9 mouse cellular contexts compared by ENCODE assay signal in the genomic region with DNA sequence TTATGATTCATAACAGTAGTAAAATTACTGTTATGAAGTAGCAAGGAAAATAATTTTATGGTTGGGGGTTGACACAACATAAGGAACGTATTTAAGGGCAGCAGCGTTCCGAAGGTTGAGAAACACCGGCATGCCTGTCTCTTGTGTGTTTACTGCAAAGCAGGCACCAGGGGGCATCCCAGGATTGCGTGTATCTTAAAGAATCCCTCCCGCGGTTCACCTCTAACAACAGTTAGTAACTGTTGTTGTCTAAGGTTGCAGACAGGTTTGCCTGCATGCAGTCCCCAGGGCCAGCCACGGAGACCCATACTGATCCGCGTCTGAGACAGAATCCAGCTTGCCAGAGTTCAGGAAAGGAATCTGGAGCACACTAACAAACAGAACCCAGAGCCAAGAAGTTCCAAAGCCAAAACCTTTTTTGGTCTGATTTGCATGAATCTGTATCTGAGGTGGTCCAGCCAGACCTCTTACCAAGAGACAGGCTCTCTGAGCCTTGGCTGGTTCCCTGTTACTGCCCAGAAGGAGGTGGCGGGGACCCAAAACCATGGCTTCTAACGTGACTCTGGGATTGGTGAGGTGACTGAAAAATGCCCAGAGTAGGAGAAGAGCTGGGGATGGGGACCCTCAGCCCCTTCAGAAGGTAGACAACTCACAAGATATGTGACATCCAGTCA. TPM values are rescaled to one million over a fixed set of nuclear protein-coding genes. Genes with fewer than 3 reads are reported as not detected.
DNase-seq lines count a peak whose midpoint lies in the region; ATAC-seq lines count a peak whose summit lies in the region.
"Had no signal": no experiment of that assay in that cellular context is flagged by ENCODE, and none has a peak within 500 bp of the region (broad histone marks: within the 10 kb centered on the region; RNA-seq: fewer than 3 reads in every experiment).

No protein-coding gene starts in this region.

- peak overlapping the region; percentile 40; the same call in 1 of the 2 replicates for H3K27ac ChIP-seq in embryonic facial prominence, embryonic 10.5 days (replicated peaks)
- no peak overlapping the region for H3K27ac ChIP-seq in hindbrain, embryonic 12.5 days
- peak overlapping the region; percentile 59; the same call in 1 of the 2 replicates for H3K27ac ChIP-seq in limb, embryonic 10.5 days

- 0 out of 2 replicates have a peak overlapping the region, but pooled peaks have one; percentile 13 for H3K4me2 ChIP-seq in hindbrain, embryonic 12.5 days (replicated peaks)

- intact Hi-C loops in heart, postnatal 25 days (cut with DNase I), result loop anchor here (1.0 to 5.0 kb wide), 4 partner anchors 49 to 234 kb away; partner anchors contain the start of gene Rapgef3

- DNase-seq in heart, adult 9 months (ENCODE audit: low spot score in 2 of 2), result peak; percentile 34 to 62
- no peak for DNase-seq in heart, postnatal 25 days (ENCODE audit: low spot score)
- peak; percentile 73 for DNase-seq in embryonic facial prominence, embryonic 10.5 days (ENCODE audit: low spot score)
- peak; percentile 77 for DNase-seq in limb, embryonic 10.5 days (ENCODE audit: low spot score)
- DNase-seq in naive thymus-derived CD4-positive, alpha-beta T cell, adult 2 months (ENCODE audit: low read depth), result peak; percentile 88
- DNase-seq in thymus, postnatal 0 days (ENCODE audit: low spot score), result peak; percentile 89

- no peak overlapping the region for H3K9ac ChIP-seq in hindbrain, embryonic 12.5 days

- no peak overlapping the region for H3K4me3 ChIP-seq in embryonic facial prominence, embryonic 10.5 days
- H3K4me3 ChIP-seq in hindbrain, embryonic 12.5 days, result no peak overlapping the region
- H3K4me3 ChIP-seq in limb, embryonic 10.5 days, result no peak overlapping the region
- H3K4me3 ChIP-seq: erythroblast, embryonic 14.5 days had no signal

- H3K27me3 ChIP-seq in embryonic facial prominence, embryonic 10.5 days (replicated peaks; ENCODE audit: low read depth, poor library complexity, severe bottlenecking), result no peaks in the 10 kb centered on the region
- H3K27me3 ChIP-seq in hindbrain, embryonic 12.5 days, result no peaks in the 10 kb centered on the region; the same call in 1 of the 2 replicates
- H3K27me3 ChIP-seq in limb, embryonic 10.5 days (ENCODE audit: low read depth, poor library complexity, severe bottlenecking), result no peaks in the 10 kb centered on the region

- H3K4me1 ChIP-seq in embryonic facial prominence, embryonic 10.5 days, result peaks cover 19% of the 10 kb centered on the region
- H3K4me1 ChIP-seq in hindbrain, embryonic 12.5 days, result 0 out of 2 replicates have a peak, but pooled peaks cover 3% of the 10 kb centered on the region
- H3K4me1 ChIP-seq in limb, embryonic 10.5 days, result peaks cover 28% of the 10 kb centered on the region

- 28% methylated on average over 12 of the region's 12 CpGs for WGBS in embryonic facial prominence, embryonic 10.5 days
- 34% methylated on average over 12 of the region's 12 CpGs for WGBS in hindbrain, embryonic 12.5 days
- WGBS in limb, embryonic 10.5 days, result 34% methylated on average over 12 of the region's 12 CpGs

- H3K36me3 ChIP-seq in embryonic facial prominence, embryonic 10.5 days (replicated peaks), result no peaks in the 10 kb centered on the region
- H3K36me3 ChIP-seq in hindbrain, embryonic 12.5 days, result no peaks in the 10 kb centered on the region
- H3K36me3 ChIP-seq in limb, embryonic 10.5 days, result no peaks in the 10 kb centered on the region

- H3K9me3 ChIP-seq in embryonic facial prominence, embryonic 10.5 days, result no peaks in the 10 kb centered on the region
- no peaks in the 10 kb centered on the region for H3K9me3 ChIP-seq in hindbrain, embryonic 12.5 days (replicated peaks)
- H3K9me3 ChIP-seq in limb, embryonic 10.5 days (replicated peaks), result no peaks in the 10 kb centered on the region

- ATAC-seq in activated CD4-positive, CD25-positive, alpha-beta regulatory T cell, adult 4 months, result peak; percentile 75
- ATAC-seq in hindbrain, embryonic 12.5 days (ENCODE audit: low FRiP score), result no peak

RNA-seq across cellular contexts. Expression of gene Rpap3, which starts 12.4 kb away (rescaled TPM):
- 10 to 100 TPM; 12.8 to 14.3 TPM for total RNA-seq in heart, postnatal 25 days (2021)
- 10 to 100 TPM; 23.4 to 30.7 TPM for polyA plus RNA-seq in activated CD4-positive, CD25-positive, alpha-beta regulatory T cell, adult 4 months (2017; shearing (Covaris generic))
- polyA plus RNA-seq in embryonic facial prominence, embryonic 10.5 days (2016; fragmentation: Nextera tagmentation; extraction: Ambion mirVana), result 38.8 and 40.2 TPM in 2 replicates
- 36.8 and 40.9 TPM in 2 replicates for polyA plus RNA-seq in hindbrain, embryonic 12.5 days (2016; fragmentation: Nextera tagmentation; extraction: Ambion mirVana)
- 36.2 and 36.3 TPM in 2 replicates for polyA plus RNA-seq in limb, embryonic 10.5 days (2016; fragmentation: Nextera tagmentation; extraction: Ambion mirVana)
- 31.1 and 31.7 TPM in 2 replicates for polyA plus RNA-seq in thymus, postnatal 0 days (2015; fragmentation: Nextera tagmentation; extraction: Ambion mirVana)

RNA-seq across cellular contexts. Expression of gene Endou, which starts 13.1 kb away (rescaled TPM):
- total RNA-seq in heart, postnatal 25 days (2021), result 1 to 10 TPM; 1.4 to 1.8 TPM
- under 1 TPM in 1 of 2 experiments, not detected in 1; 0.33 TPM for polyA plus RNA-seq in activated CD4-positive, CD25-positive, alpha-beta regulatory T cell, adult 4 months (2017; shearing (Covaris generic))
- 0.06 TPM in 1 of 2 replicates, not detected in the other for polyA plus RNA-seq in embryonic facial prominence, embryonic 10.5 days (2016; fragmentation: Nextera tagmentation; extraction: Ambion mirVana)
- 0.25 TPM in 2 replicates for polyA plus RNA-seq in hindbrain, embryonic 12.5 days (2016; fragmentation: Nextera tagmentation; extraction: Ambion mirVana)
- 0.16 and 0.26 TPM in 2 replicates for polyA plus RNA-seq in limb, embryonic 10.5 days (2016; fragmentation: Nextera tagmentation; extraction: Ambion mirVana)
- polyA plus RNA-seq in thymus, postnatal 0 days (2015; fragmentation: Nextera tagmentation; extraction: Ambion mirVana), result 159 and 186 TPM in 2 replicates
- polyA plus RNA-seq: erythroblast, embryonic 14.5 days had no signal

RNA-seq across cellular contexts. Expression of gene Rapgef3, which starts 49.8 kb away (rescaled TPM):
- 10 to 100 TPM; 20.7 to 26.5 TPM for total RNA-seq in heart, postnatal 25 days (2021)
- not detected for polyA plus RNA-seq in activated CD4-positive, CD25-positive, alpha-beta regulatory T cell, adult 4 months (2017; shearing (Covaris generic))
- 5.5 and 5.9 TPM in 2 replicates for polyA plus RNA-seq in embryonic facial prominence, embryonic 10.5 days (2016; fragmentation: Nextera tagmentation; extraction: Ambion mirVana)
- polyA plus RNA-seq in hindbrain, embryonic 12.5 days (2016; fragmentation: Nextera tagmentation; extraction: Ambion mirVana), result 9.1 and 10.7 TPM in 2 replicates
- polyA plus RNA-seq in limb, embryonic 10.5 days (2016; fragmentation: Nextera tagmentation; extraction: Ambion mirVana), result 6.4 and 6.7 TPM in 2 replicates
- polyA plus RNA-seq in thymus, postnatal 0 days (2015; fragmentation: Nextera tagmentation; extraction: Ambion mirVana), result 61.7 and 72.6 TPM in 2 replicates
- polyA plus RNA-seq: erythroblast, embryonic 14.5 days had no signal

Comparison
In these comparisons a context has a peak if more than half of its experiments do, and no peak if none do; other contexts are left out.
1. RNA of gene Endou, which starts 13.1 kb away (polyA plus RNA-seq): 159 to 186 TPM in thymus, postnatal 0 days; 0.33 TPM in activated CD4-positive, CD25-positive, alpha-beta regulatory T cell, adult 4 months, 0.16 to 0.26 TPM in limb, embryonic 10.5 days, 0.25 TPM in hindbrain, embryonic 12.5 days and 0.06 TPM in embryonic facial prominence, embryonic 10.5 days; every median in the first group is over 100 times any median in the second.